Mouse (Mus musculus) left cerebral cortex, postnatal 36 days (tissue): Measurements from ENCODE around the gene B430218F22Rik. TPM values are rescaled to one million over a fixed set of nuclear protein-coding genes. Genes with fewer than 3 reads are reported as not detected.
"Not testable (repeated sequence)": the region's sequence is repeated elsewhere in the genome, so short reads cannot be mapped to it uniquely, and the experiment has no call there.

Source experiments
- DNase-seq, 2 experiments: peaks; one replicate each; pipeline ENCODE4 v3.0.0; 2021 to 2022; ENCODE audit warnings: low spot score in 2 of 2, mixed read lengths in 1 of 2
- intact Hi-C: fragments of 180-260 bp; cut with DNase I; formaldehyde crosslinking; loops from one replicate; pipeline ENCODE4 v1.15.1; 2025
- total RNA-seq, 2 experiments: library from RNA; stranded (reverse); gene quantifications; 2 replicates each; pipeline ENCODE4 v1.2.3; 2021

B430218F22Rik gene
- under 1 TPM in 1 of 2 experiments, not detected in 1; 0.42 TPM for total RNA-seq

GRCm38 (mm10) chr13:118386511-118387447, at the start of gene B430218F22Rik, which contains the start of gene Mrps30:
Gene B430218F22Rik (plus strand): TSS chr13:118386630.
Gene Mrps30 (minus strand): TSS chr13:118387252.
- intact Hi-C loops = no loop called here
- peak; percentile 95 to 96 for DNase-seq

- no peak for DNase-seq
- intact Hi-C loops = loop anchor here (5.0 kb wide), 3 partner anchors 748 to 1013 kb away; partner anchors contain the start of gene Hcn1
Measured at GRCm38 (mm10) chr13:118350257-118350656, 36.2 kb upstream of the B430218F22Rik start.

DNA sequence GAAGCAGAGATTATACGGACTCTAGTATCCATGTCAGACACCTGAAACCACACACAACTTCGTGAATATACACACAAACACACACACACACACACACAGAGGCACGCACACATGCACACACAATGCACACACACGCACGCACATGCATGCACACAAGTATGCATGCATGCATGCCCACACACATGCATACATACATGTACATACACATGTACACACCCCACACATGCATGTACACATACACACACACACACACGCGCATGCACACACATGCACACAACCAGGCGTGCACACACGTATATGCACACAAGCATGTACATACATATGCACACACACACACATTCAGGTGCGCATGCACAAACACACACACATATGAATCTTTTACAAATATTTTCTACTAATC, 35.6 kb upstream of the B430218F22Rik start:
- no peak for DNase-seq
- intact Hi-C loops = loop anchor here (5.0 kb wide), 3 partner anchors 749 to 1014 kb away; partner anchors contain the start of gene Hcn1

GRCm38 (mm10) chr13:118363342-118363741, 23.1 kb upstream of the B430218F22Rik start:
- intact Hi-C loops = no loop called here
- peak in 1 of 2 experiments; percentile 24 for DNase-seq

DNA sequence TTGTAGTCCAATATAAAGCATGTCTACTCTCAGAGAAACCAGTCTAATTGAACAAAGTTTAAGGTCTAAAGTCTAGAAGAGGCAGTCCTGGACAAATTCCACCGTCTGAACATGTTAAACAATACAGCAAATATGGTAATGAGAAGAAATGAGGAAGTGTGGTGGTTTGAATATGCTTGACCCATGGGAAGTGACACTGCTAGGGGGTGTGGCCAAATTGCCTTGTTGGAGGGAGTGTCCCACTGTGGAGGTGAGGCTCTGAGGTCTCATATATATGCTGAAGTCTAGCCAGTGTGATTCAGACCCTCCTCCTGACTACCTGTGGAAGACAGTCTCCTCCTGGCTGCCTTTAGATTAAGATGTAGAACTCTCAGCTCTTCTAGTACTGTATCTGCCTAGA, 20.7 kb upstream of the B430218F22Rik start:
- DNase-seq = no peak
- intact Hi-C loops = no loop called here

DNA sequence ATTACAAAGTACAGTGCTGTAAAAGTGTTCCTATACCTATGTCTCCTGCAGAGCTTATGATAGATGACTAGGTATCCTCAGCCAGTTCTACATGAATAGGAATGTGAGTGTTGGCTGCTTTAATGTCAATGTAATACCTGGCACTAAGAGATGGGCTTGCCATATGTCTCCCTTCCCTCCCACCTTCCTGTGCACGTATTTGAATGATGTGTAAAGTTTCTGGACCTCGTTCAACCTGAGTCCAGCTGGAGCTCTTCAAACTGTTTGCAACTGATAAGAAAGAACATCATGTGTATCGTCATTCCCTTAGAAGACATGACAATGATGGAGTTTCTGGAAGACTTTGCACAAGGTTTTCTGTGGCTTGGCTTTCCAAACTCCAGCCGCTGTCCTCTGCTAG, 13.6 kb upstream of the B430218F22Rik start:
- intact Hi-C loops = no loop called here
- DNase-seq = peak in 1 of 2 experiments; percentile 18

DNA sequence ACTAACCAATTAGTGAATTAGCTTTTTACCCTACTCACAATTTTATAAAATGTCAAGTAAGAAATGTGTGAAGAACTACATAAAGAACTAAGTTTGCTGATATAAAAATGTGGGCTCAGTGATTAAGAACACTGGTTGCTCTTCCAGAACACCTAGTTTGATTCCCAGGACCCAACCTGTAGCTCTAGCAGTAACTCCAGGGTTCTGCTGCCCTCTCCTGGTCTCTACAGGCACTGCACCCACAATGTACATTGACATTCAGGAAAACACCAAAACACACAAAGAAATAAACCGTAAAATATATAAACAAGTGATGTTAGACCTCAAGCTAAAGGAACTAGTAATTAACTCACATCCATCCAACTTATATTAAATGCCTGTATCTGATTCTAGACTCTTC, 7.3 kb upstream of the B430218F22Rik start:
- intact Hi-C loops = no loop called here
- peak; percentile 37 to 46 for DNase-seq

DNA sequence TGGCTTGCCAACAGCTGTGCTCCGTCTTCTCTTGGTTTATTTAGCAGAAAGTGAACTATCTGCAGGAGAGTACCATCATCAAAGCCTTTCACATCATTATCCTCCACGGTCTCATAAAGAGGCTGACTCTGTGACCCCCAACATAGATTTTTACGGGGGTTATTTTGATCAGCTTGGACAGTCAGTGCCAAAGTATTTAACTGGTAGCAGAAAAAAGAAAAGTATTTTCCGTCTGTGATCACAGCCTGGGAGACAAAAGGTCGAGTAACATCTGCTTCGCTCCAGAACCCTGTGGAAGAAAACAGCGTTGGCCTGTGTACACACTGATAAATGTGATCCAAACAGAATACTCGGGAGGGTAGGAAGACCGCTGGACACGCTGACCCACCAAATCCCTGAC, 6.0 kb upstream of the B430218F22Rik start:
- intact Hi-C loops = no loop called here

GRCm38 (mm10) chr13:118387448-118387801, 995 bp downstream of the B430218F22Rik start:
- DNase-seq, intact Hi-C loops: not testable (repeated sequence)

More for the DNA sequence above, 6.0 kb upstream of the B430218F22Rik start:
- DNase-seq = no peak

- DNase-seq = no peak
- intact Hi-C loops = no loop called here
Measured at GRCm38 (mm10) chr13:118395803-118396202, 9.4 kb downstream of the B430218F22Rik start.

GRCm38 (mm10) chr13:118400340-118400739, 13.9 kb downstream of the B430218F22Rik start:
- intact Hi-C loops = no loop called here
- no peak for DNase-seq

GRCm38 (mm10) chr13:118403544-118403943, 17.1 kb downstream of the B430218F22Rik start:
- intact Hi-C loops = loop anchor here (1.0 to 2.0 kb wide), 2 partner anchors 915 to 959 kb away; no protein-coding TSS in a partner anchor
- no peak for DNase-seq

GRCm38 (mm10) chr13:118411297-118411992, 25.0 kb downstream of the B430218F22Rik start:
- no peak for DNase-seq
- intact Hi-C loops = no loop called here

- DNase-seq = no peak
- intact Hi-C loops = no loop called here
Measured at GRCm38 (mm10) chr13:118418163-118418562, 31.7 kb downstream of the B430218F22Rik start.

- intact Hi-C loops = no loop called here
- DNase-seq = no peak
Measured at GRCm38 (mm10) chr13:118420408-118420807, 34.0 kb downstream of the B430218F22Rik start.

DNA sequence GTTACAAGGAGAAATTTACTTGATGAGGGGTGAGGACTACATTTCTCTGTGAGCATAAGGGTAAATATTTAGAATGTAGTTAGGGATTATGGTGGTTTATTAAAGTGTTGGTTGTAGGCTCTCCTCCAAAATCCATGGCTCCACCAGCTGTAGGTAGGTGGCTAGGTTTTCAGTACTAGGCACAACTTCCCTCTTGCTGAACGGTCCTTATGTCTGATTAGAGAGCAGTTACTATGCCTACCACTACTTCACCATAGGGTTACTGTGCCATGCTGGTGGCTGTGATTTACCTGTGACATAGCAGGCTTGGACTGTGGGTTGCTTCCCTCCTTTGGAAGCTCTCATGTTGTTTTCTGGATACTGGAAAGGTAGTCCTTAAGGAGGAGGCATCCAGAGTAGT, 34.4 kb downstream of the B430218F22Rik start:
- intact Hi-C loops = no loop called here
- no peak for DNase-seq
